Mouse (Mus musculus) ES-Bruce4 (cell line): Measurements from ENCODE around the gene Gm10190.

ENCODE experiments used
- CTCF ChIP-seq: IDR thresholded peaks from one replicate; pipeline ENCODE4 v1.8.1; 2011; ENCODE audit warnings: low read depth, low read length
- EP300 ChIP-seq: IDR thresholded peaks from 2 replicates; pipeline ENCODE4 v1.6.1; 2011; ENCODE audit warnings: low read depth, low read length; ENCODE audit not compliant: insufficient read depth
- POLR2A ChIP-seq: IDR thresholded peaks from one replicate; pipeline ENCODE4 v1.8.1; 2011; ENCODE audit warnings: low read length; ENCODE audit not compliant: insufficient read depth

- no peak for TF ChIP-seq POLR2A
- TF ChIP-seq EP300 = no peak
- TF ChIP-seq CTCF = no peak
Measured at GRCm38 (mm10) chr17:80398243-80398642, 24.9 kb upstream of the Gm10190 start.
